Mouse (Mus musculus) ES-Bruce4 (cell line): ENCODE data around the gene Trit1. TPM values are rescaled to one million over a fixed set of nuclear protein-coding genes. Genes with fewer than 3 reads are reported as not detected.
A peak's percentile ranks its signal among the peaks of the same experiment; 100 is the strongest.

Experiments used
- H3K27ac ChIP-seq: 2 replicates; pipeline ENCODE4 v1.5.1; 2012; ENCODE audit warnings: low read length, inconsistent platforms; ENCODE audit not compliant: insufficient read depth
- H3K27me3 ChIP-seq: 2 replicates; pipeline ENCODE4 v1.6.1; 2012; ENCODE audit warnings: mild to moderate bottlenecking, low read length, inconsistent platforms; ENCODE audit not compliant: control insufficient read depth, poor library complexity, insufficient read depth, severe bottlenecking
- H3K36me3 ChIP-seq: 2 replicates; pipeline ENCODE4 v1.6.1; 2012; ENCODE audit warnings: inconsistent platforms, mild to moderate bottlenecking, low read length, moderate library complexity; ENCODE audit not compliant: control insufficient read depth, poor library complexity, insufficient read depth, severe bottlenecking
- H3K4me1 ChIP-seq: one replicate; pipeline ENCODE4 v1.8.1; 2011; ENCODE audit warnings: low read length; ENCODE audit not compliant: control insufficient read depth, insufficient read depth
- H3K4me3 ChIP-seq: 2 replicates; pipeline ENCODE4 v1.5.1; 2011; ENCODE audit warnings: low read depth, mild to moderate bottlenecking, low read length
- H3K9ac ChIP-seq: 2 replicates; pipeline ENCODE4 v1.6.1; 2012; ENCODE audit warnings: low read depth, mild to moderate bottlenecking, inconsistent platforms; ENCODE audit not compliant: poor library complexity, severe bottlenecking
- H3K9me3 ChIP-seq: replicated peaks from 2 replicates; pipeline ENCODE4 v1.6.1; 2012; ENCODE audit warnings: mild to moderate bottlenecking, low read length, inconsistent platforms; ENCODE audit not compliant: control insufficient read depth, poor library complexity, insufficient read depth, severe bottlenecking
- CTCF ChIP-seq: IDR thresholded peaks from one replicate; pipeline ENCODE4 v1.8.1; 2011; ENCODE audit warnings: low read depth, low read length
- EP300 ChIP-seq: IDR thresholded peaks from 2 replicates; pipeline ENCODE4 v1.6.1; 2011; ENCODE audit warnings: low read depth, low read length; ENCODE audit not compliant: insufficient read depth
- POLR2A ChIP-seq: IDR thresholded peaks from one replicate; pipeline ENCODE4 v1.8.1; 2011; ENCODE audit warnings: low read length; ENCODE audit not compliant: insufficient read depth
- polyA plus RNA-seq: library from polyadenylated mRNA; stranded (reverse); fragments of >200 nt; gene quantifications from 2 replicates; pipeline ENCODE4 v1.2.4, GENCODE M21; 2011; ENCODE audit warnings: low read depth; ENCODE audit not compliant: missing spikeins, insufficient read depth, insufficient read length

The Trit1 gene
- polyA plus RNA-seq, 1 experiment = 33.0 TPM

GRCm38 (mm10) chr4:123014501-123015282 lies 1.7 kb upstream of the Trit1 start:
- TF ChIP-seq POLR2A = no peak
- no peak for TF ChIP-seq CTCF
- TF ChIP-seq EP300 = no peak
- H3K27ac ChIP-seq = no peak overlapping the region

GRCm38 (mm10) chr4:123021591-123021990 lies 5.2 kb downstream of the Trit1 start:
- H3K27ac ChIP-seq = no peak overlapping the region
- H3K9ac ChIP-seq = no peak overlapping the region
- H3K9me3 ChIP-seq = no peaks in the 10 kb centered on the region
- TF ChIP-seq CTCF (no peak), POLR2A (no peak), EP300 (no peak)
- H3K36me3 ChIP-seq = peaks cover 6% of the 10 kb centered on the region
- peaks cover 2% of the 10 kb centered on the region for H3K4me1 ChIP-seq
- no peak overlapping the region for H3K4me3 ChIP-seq
- H3K27me3 ChIP-seq = no peaks in the 10 kb centered on the region

More at GRCm38 (mm10) chr4:123014501-123015282, 1.7 kb upstream of the Trit1 start:
- no peaks in the 10 kb centered on the region for H3K36me3 ChIP-seq
- H3K4me3 ChIP-seq = no peak overlapping the region
- no peaks in the 10 kb centered on the region for H3K9me3 ChIP-seq
- peaks cover 2% of the 10 kb centered on the region for H3K4me1 ChIP-seq
- H3K9ac ChIP-seq = no peak overlapping the region
- H3K27me3 ChIP-seq = no peaks in the 10 kb centered on the region

- H3K9ac ChIP-seq = no peak overlapping the region
These were observed 6.5 kb downstream of the Trit1 start for GRCm38 (mm10) chr4:123022896-123023295.

GRCm38 (mm10) chr4:123025418-123025817 lies 9.0 kb downstream of the Trit1 start:
- H3K4me1 ChIP-seq = no peaks in the 10 kb centered on the region
- H3K27ac ChIP-seq = no peak overlapping the region
- peaks cover 20% of the 10 kb centered on the region for H3K36me3 ChIP-seq
- H3K9me3 ChIP-seq = no peaks in the 10 kb centered on the region
- no peak overlapping the region for H3K9ac ChIP-seq
- H3K4me3 ChIP-seq = no peak overlapping the region
- H3K27me3 ChIP-seq = no peaks in the 10 kb centered on the region
- TF ChIP-seq EP300 (no peak), CTCF (no peak), POLR2A (no peak)

More at GRCm38 (mm10) chr4:123022896-123023295, 6.5 kb downstream of the Trit1 start:
- Histone ChIP-seq H3K9me3 (no peaks in the 10 kb centered on the region), H3K4me1 (peaks cover 2% of the 10 kb centered on the region), H3K27ac (no peak overlapping the region), H3K4me3 (no peak overlapping the region), H3K27me3 (no peaks in the 10 kb centered on the region), H3K36me3 (peaks cover 17% of the 10 kb centered on the region)
- no peak for TF ChIP-seq POLR2A
- no peak for TF ChIP-seq EP300
- peak; percentile 49 for TF ChIP-seq CTCF

GRCm38 (mm10) chr4:123026161-123026560 lies 9.8 kb downstream of the Trit1 start:
- H3K4me3 ChIP-seq = no peak overlapping the region
- TF ChIP-seq POLR2A = no peak
- no peak for TF ChIP-seq EP300
- no peaks in the 10 kb centered on the region for H3K4me1 ChIP-seq
- no peaks in the 10 kb centered on the region for H3K27me3 ChIP-seq
- H3K9me3 ChIP-seq = no peaks in the 10 kb centered on the region
- H3K9ac ChIP-seq = no peak overlapping the region
- peaks cover 23% of the 10 kb centered on the region for H3K36me3 ChIP-seq
- no peak overlapping the region for H3K27ac ChIP-seq

GRCm38 (mm10) chr4:123026597-123026996 lies 10.2 kb downstream of the Trit1 start:
- Histone ChIP-seq H3K36me3 (peaks cover 26% of the 10 kb centered on the region), H3K9me3 (no peaks in the 10 kb centered on the region), H3K4me3 (no peak overlapping the region), H3K27ac (no peak overlapping the region), H3K27me3 (no peaks in the 10 kb centered on the region), H3K4me1 (no peaks in the 10 kb centered on the region), H3K9ac (no peak overlapping the region)
- TF ChIP-seq EP300 = no peak
- TF ChIP-seq CTCF = no peak
- no peak for TF ChIP-seq POLR2A
